Mouse (Mus musculus): ENCODE measurements around the gene Zcchc24. TPM values are rescaled to one million over a fixed set of nuclear protein-coding genes. Genes with fewer than 3 reads are reported as not detected.
"Not testable (repeated sequence)": the region's sequence is repeated elsewhere in the genome, so short reads cannot be mapped to it uniquely, and the experiment has no call there.

Gene Zcchc24
- total RNA-seq (2014; fragmentation: Nextera tagmentation) (not detected in 2 replicates), total RNA-seq (2017) (under 0.01 and 0.05 TPM in 2 replicates), polyA plus RNA-seq (2012) (not detected in 2 replicates)

DNA sequence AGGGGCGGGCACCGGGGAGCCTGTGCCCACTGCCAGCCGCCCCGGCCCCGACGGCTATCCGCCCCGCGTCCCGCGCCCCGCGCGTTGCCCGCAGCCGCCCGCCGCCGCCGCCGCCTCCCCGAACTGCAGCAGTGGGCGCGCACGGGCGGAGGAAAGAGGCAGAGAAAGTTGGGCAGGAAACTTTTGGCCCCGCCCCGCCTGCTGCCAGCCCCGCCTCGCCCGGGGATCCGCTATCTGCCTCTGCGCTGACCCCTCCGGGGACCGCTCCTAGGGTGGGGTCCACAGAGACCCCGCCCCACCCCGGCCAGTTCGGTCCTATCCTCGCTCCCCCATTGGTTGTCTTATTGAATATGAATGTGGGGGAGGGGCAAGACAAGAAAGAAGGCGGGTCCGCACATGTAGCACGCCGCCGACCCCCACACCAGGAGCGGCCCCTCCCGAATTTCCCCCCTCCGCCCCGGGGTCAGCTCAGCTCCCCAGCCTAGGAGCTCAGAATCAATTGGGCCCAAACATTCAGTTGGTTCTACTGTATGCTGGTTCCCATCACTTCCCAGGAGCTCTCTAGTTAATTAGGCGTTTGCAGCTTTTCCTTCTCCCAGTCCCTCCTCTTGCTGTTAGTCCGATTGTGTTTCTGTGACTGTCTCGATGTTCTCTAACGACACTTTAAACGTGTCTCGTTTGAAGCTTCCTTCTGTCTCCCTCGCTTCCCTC lies at the start of gene Zcchc24:
TSS of gene Zcchc24 (minus strand) at position 125 of the 711 bp plus-strand sequence.
- Histone ChIP-seq H3K27me3 (ENCODE audit: insufficient read depth, low read length) (no peaks in the 10 kb centered on the region), H3K36me3 (replicated peaks) (no peaks in the 10 kb centered on the region), H3K4me1 (ENCODE audit: insufficient read depth, low read depth, low read length) (no peaks in the 10 kb centered on the region), H3K9me3 (replicated peaks) (no peaks in the 10 kb centered on the region), H3K4me3 (ENCODE audit: low read depth, low read length) (no peak within 1 kb of the TSS)
- ATAC-seq (ENCODE audit: extremely low read depth, insufficient number of reproducible peaks, low FRiP score, poor library complexity, severe bottlenecking) (no peak), DNase-seq (ENCODE audit: low spot score) (no peak)
- TF ChIP-seq GATA2 (IDR thresholded peaks at IDR 0.05; ENCODE audit: borderline replicate concordance, low read depth, low read length) (no peak), TAL1 (conservative IDR thresholded peaks at IDR 0.05; ENCODE audit: low read depth, low read length) (no peak), GATA1 (IDR thresholded peaks at IDR 0.05; ENCODE audit: borderline replicate concordance, low read length) (no peak), CTCF (IDR thresholded peaks at IDR 0.05; ENCODE audit: low read depth, low read length) (no peak), POLR2AphosphoS5 (IDR thresholded peaks at IDR 0.05; ENCODE audit: insufficient replicate concordance, low read depth, low read length) (no peak)

DNA sequence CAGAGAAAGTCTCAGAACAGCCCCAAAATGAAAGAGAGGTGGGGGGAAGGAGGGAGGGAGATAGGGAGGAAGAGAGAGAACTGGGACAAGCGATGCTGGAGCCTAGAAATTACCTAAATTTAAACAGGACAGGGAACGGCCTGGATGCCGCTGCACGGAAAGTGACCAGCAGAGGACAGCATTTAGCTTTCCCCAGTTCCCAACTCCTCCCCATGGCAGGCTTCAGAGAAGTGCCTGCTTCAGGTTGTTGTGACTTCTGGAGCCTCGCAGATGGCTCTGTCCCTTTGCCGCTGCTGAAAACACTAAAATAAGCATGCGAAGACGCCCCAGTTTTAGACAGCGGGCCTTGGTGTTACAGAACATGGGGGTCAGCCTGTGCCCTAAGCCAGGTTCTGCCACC lies 47.6 kb upstream of the Zcchc24 start:
- ATAC-seq (ENCODE audit: extremely low read depth, insufficient number of reproducible peaks, low FRiP score, poor library complexity, severe bottlenecking) (no peak), DNase-seq (ENCODE audit: low spot score) (no peak)
- no peaks in the 10 kb centered on the region for H3K9me3 ChIP-seq (replicated peaks)
- no peaks in the 10 kb centered on the region for H3K4me1 ChIP-seq (ENCODE audit: insufficient read depth, low read depth, low read length)
- no peaks in the 10 kb centered on the region for H3K36me3 ChIP-seq (replicated peaks)
- H3K27me3 ChIP-seq (ENCODE audit: insufficient read depth, low read length) = no peaks in the 10 kb centered on the region; the same call in 1 of the 2 replicates
- TF ChIP-seq CTCF (IDR thresholded peaks at IDR 0.05; ENCODE audit: low read depth, low read length) (0 out of 2 replicates have a peak, but pooled peaks have one; percentile 26), POLR2AphosphoS5 (IDR thresholded peaks at IDR 0.05; ENCODE audit: insufficient replicate concordance, low read depth, low read length) (no peak)
- no peak overlapping the region for H3K4me3 ChIP-seq (ENCODE audit: low read depth, low read length)

DNA sequence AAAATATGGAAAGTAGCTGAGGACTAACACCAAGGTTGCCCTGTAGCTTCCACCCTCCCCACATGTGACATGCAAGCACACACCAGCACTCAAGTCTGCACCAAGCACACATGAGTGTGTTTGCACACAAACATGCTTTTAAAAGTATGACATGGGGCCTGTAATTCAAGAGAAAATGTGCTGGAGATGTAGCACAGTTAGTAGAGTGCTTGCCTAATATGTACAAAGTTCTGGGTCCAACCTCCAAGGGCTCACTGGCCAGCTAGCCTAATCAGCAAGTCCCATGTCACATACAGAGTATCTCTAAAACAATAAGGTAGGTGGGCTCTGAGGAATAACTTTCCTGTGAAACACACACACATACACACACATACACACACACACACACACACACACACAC lies 45.3 kb upstream of the Zcchc24 start:
- no peak for TF ChIP-seq POLR2AphosphoS5 (IDR thresholded peaks at IDR 0.05; ENCODE audit: insufficient replicate concordance, low read depth, low read length)
- no peak for DNase-seq (ENCODE audit: low spot score)

DNA sequence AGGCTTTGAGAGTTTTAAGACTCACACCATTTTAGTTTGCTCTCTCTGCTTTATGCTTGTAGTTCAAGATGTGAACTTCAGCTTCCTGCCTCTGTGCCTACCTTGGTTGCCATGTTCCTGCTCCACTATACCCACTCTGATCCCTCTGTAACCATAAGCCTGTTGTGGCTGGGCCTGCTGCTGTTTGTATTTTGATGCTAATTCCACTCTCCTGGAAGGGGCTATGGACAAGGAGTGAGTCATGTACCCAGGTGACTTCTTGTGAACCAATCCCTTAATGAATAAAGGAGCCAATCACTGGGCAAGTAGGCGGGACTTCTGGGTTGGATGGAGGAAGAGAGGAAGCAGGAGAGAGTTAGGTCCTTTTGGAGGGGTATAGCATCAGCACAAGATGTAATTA lies 42.2 kb upstream of the Zcchc24 start:
- ATAC-seq (ENCODE audit: extremely low read depth, insufficient number of reproducible peaks, low FRiP score, poor library complexity, severe bottlenecking); H3K36me3 ChIP-seq (replicated peaks); H3K4me1 ChIP-seq (ENCODE audit: insufficient read depth, low read depth, low read length); H3K4me3 ChIP-seq (ENCODE audit: low read depth, low read length); DNase-seq (ENCODE audit: low spot score); H3K27me3 ChIP-seq (ENCODE audit: insufficient read depth, low read length); H3K9me3 ChIP-seq (replicated peaks): not testable (repeated sequence)

More for the DNA sequence above, 45.3 kb upstream of the Zcchc24 start:
- Histone ChIP-seq H3K9me3 (replicated peaks) (no peaks in the 10 kb centered on the region), H3K4me1 (ENCODE audit: insufficient read depth, low read depth, low read length) (no peaks in the 10 kb centered on the region), H3K27me3 (ENCODE audit: insufficient read depth, low read length) (no peaks in the 10 kb centered on the region; the same call in 1 of the 2 replicates), H3K36me3 (replicated peaks) (no peaks in the 10 kb centered on the region), H3K4me3 (ENCODE audit: low read depth, low read length) (no peak overlapping the region)
- no peak for ATAC-seq (ENCODE audit: extremely low read depth, insufficient number of reproducible peaks, low FRiP score, poor library complexity, severe bottlenecking)

DNA sequence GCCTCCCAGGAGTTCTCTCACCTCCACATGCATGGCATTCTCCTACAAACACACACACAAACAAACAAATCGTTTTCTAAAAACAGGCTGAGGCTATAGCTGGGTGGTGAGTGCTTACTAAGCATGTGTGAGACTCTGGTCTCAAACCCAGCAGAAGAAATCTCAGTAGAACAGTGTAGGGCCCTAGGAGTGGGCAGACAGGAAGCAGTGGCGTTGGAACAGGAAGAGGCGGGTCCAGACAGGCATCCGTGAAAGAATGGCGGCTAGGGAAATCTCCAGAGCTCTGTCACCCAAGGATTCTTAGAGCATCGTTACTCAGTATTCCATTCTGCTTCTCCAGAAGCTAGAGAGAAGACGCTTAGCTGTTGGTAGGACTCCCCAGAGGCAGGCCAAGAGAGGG lies 37.7 kb upstream of the Zcchc24 start:
- no peaks in the 10 kb centered on the region for H3K36me3 ChIP-seq (replicated peaks)
- H3K4me3 ChIP-seq (ENCODE audit: low read depth, low read length) = no peak overlapping the region
- no peaks in the 10 kb centered on the region for H3K9me3 ChIP-seq (replicated peaks)
- H3K27me3 ChIP-seq (ENCODE audit: insufficient read depth, low read length) = peaks cover 3% of the 10 kb centered on the region; the same call in 1 of the 2 replicates
- DNase-seq (ENCODE audit: low spot score) (no peak), ATAC-seq (ENCODE audit: extremely low read depth, insufficient number of reproducible peaks, low FRiP score, poor library complexity, severe bottlenecking) (no peak)
- no peaks in the 10 kb centered on the region for H3K4me1 ChIP-seq (ENCODE audit: insufficient read depth, low read depth, low read length)
- no peak for TF ChIP-seq GATA2 (IDR thresholded peaks at IDR 0.05; ENCODE audit: borderline replicate concordance, low read depth, low read length)
- TF ChIP-seq POLR2AphosphoS5 (IDR thresholded peaks at IDR 0.05; ENCODE audit: insufficient replicate concordance, low read depth, low read length) = no peak
- no peak for TF ChIP-seq CTCF (IDR thresholded peaks at IDR 0.05; ENCODE audit: low read depth, low read length)
- TF ChIP-seq GATA1 (IDR thresholded peaks at IDR 0.05; ENCODE audit: borderline replicate concordance, low read length) = no peak
- TF ChIP-seq TAL1 (conservative IDR thresholded peaks at IDR 0.05; ENCODE audit: low read depth, low read length) = no peak

DNA sequence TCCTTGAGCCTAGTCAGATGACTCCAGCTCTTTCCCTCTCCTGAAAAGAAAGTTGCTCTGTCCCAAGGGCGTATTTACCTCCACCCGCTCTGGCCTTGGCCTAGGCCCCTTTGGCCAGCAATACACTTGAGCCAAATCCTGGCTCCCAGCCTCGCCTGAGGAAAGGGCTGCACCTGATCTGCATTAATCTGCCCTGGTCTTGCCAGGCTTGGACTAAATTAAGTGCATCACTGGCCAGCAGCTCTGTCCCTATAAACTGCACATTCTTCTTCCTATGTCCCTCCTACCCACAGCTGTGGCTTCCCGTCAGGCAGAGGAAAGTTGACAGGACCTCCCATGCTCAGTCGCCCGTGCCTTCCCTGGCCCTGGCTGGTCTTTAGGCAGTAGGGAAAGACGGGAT lies 37.0 kb upstream of the Zcchc24 start:
- Histone ChIP-seq H3K27me3 (ENCODE audit: insufficient read depth, low read length) (peaks cover 3% of the 10 kb centered on the region; the same call in 1 of the 2 replicates), H3K36me3 (replicated peaks) (no peaks in the 10 kb centered on the region), H3K9me3 (replicated peaks) (no peaks in the 10 kb centered on the region), H3K4me3 (ENCODE audit: low read depth, low read length) (no peak overlapping the region), H3K4me1 (ENCODE audit: insufficient read depth, low read depth, low read length) (no peaks in the 10 kb centered on the region)
- ATAC-seq (ENCODE audit: extremely low read depth, insufficient number of reproducible peaks, low FRiP score, poor library complexity, severe bottlenecking) (no peak), DNase-seq (ENCODE audit: low spot score) (no peak)
- TF ChIP-seq GATA2 (IDR thresholded peaks at IDR 0.05; ENCODE audit: borderline replicate concordance, low read depth, low read length) (no peak), GATA1 (IDR thresholded peaks at IDR 0.05; ENCODE audit: borderline replicate concordance, low read length) (no peak), CTCF (IDR thresholded peaks at IDR 0.05; ENCODE audit: low read depth, low read length) (no peak), TAL1 (conservative IDR thresholded peaks at IDR 0.05; ENCODE audit: low read depth, low read length) (no peak), POLR2AphosphoS5 (IDR thresholded peaks at IDR 0.05; ENCODE audit: insufficient replicate concordance, low read depth, low read length) (no peak)

Measured in G1E (cell line).